Mouse (Mus musculus): Measurements from ENCODE around the gene Fam57b. TPM values are rescaled to one million over a fixed set of nuclear protein-coding genes. Genes with fewer than 3 reads are reported as not detected.

The Fam57b gene
- polyA plus RNA-seq, 1 experiment from 2014 or later = 1.1 TPM

GRCm38 (mm10) chr7:126847421-126848398, 50.2 kb downstream of the Fam57b start:
- DNase-seq (ENCODE audit: low spot score) (peak; percentile 54), ATAC-seq (ENCODE audit: low read depth) (peak; percentile 66)
- peaks cover 32% of the 10 kb centered on the region for H3K27me3 ChIP-seq (replicated peaks; ENCODE audit: control insufficient read depth, insufficient read depth, low read length)
- H3K9me3 ChIP-seq (ENCODE audit: control insufficient read depth, low read length) = no peaks in the 10 kb centered on the region
- peaks cover 7% of the 10 kb centered on the region; the same call in 1 of the 2 replicates for H3K4me1 ChIP-seq (ENCODE audit: control insufficient read depth, insufficient read depth, low read length)
- H3K36me3 ChIP-seq (ENCODE audit: control insufficient read depth, insufficient read depth, low read length) = peaks cover 12% of the 10 kb centered on the region
- peak overlapping the region; percentile 99 for H3K4me2 ChIP-seq (ENCODE audit: low read depth, low read length)
- H3K27ac ChIP-seq (replicated peaks; ENCODE audit: low read depth, low read length) = no peak overlapping the region
- peak overlapping the region; percentile 57 for H3K4me3 ChIP-seq (ENCODE audit: low read depth, low read length)
- peak overlapping the region; percentile 62 for H3K9ac ChIP-seq (ENCODE audit: low read depth, low read length)
- WGBS = 1% methylated on average over 30 of the region's 74 CpGs

GRCm38 (mm10) chr7:126848794-126849193, 51.3 kb downstream of the Fam57b start:
- Histone ChIP-seq H3K27me3 (replicated peaks; ENCODE audit: control insufficient read depth, insufficient read depth, low read length) (peaks cover 32% of the 10 kb centered on the region), H3K36me3 (ENCODE audit: control insufficient read depth, insufficient read depth, low read length) (peaks cover 23% of the 10 kb centered on the region), H3K4me2 (ENCODE audit: low read depth, low read length) (peak overlapping the region; percentile 99), H3K27ac (replicated peaks; ENCODE audit: low read depth, low read length) (no peak overlapping the region), H3K9me3 (ENCODE audit: control insufficient read depth, low read length) (no peaks in the 10 kb centered on the region), H3K4me3 (ENCODE audit: low read depth, low read length) (peak overlapping the region; percentile 57), H3K9ac (ENCODE audit: low read depth, low read length) (peak overlapping the region; percentile 62; the same call in 1 of the 2 replicates), H3K4me1 (ENCODE audit: control insufficient read depth, insufficient read depth, low read length) (peaks cover 7% of the 10 kb centered on the region; the same call in 1 of the 2 replicates)
- DNase-seq (ENCODE audit: low spot score) (no peak), ATAC-seq (ENCODE audit: low read depth) (no peak)
- 13% methylated on average over 10 of the region's 10 CpGs for WGBS

DNA sequence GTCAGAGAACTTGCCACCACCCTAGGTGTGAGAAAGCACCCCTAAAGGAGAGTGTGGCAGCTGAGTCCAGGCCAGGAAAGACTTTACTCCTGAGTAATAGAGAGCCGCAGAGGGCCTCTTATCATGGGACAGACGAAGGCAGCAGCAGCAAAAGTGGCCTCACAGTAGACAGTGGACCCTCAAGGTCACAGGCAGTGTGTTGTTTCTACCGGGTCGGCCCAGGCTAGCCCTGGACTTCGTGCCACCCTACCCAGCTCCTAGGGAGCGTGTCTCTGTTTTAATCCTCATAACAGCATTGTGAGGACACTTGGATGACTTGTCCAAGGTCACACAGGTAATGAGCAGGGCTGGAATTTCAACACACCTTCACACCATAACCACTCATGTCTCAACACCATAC, 52.7 kb downstream of the Fam57b start:
- no peak for DNase-seq (ENCODE audit: low spot score)
- Histone ChIP-seq H3K36me3 (ENCODE audit: control insufficient read depth, insufficient read depth, low read length) (peaks cover 36% of the 10 kb centered on the region), H3K4me3 (ENCODE audit: low read depth, low read length) (no peak overlapping the region), H3K9me3 (ENCODE audit: control insufficient read depth, low read length) (no peaks in the 10 kb centered on the region), H3K9ac (ENCODE audit: low read depth, low read length) (no peak overlapping the region), H3K27me3 (replicated peaks; ENCODE audit: control insufficient read depth, insufficient read depth, low read length) (peaks cover 32% of the 10 kb centered on the region), H3K4me2 (ENCODE audit: low read depth, low read length) (no peak overlapping the region), H3K27ac (replicated peaks; ENCODE audit: low read depth, low read length) (no peak overlapping the region), H3K4me1 (ENCODE audit: control insufficient read depth, insufficient read depth, low read length) (peaks cover 7% of the 10 kb centered on the region; the same call in 1 of the 2 replicates)
- ATAC-seq (ENCODE audit: low read depth) = no peak
- WGBS = 91% methylated on average over 6 of the region's 6 CpGs

DNA sequence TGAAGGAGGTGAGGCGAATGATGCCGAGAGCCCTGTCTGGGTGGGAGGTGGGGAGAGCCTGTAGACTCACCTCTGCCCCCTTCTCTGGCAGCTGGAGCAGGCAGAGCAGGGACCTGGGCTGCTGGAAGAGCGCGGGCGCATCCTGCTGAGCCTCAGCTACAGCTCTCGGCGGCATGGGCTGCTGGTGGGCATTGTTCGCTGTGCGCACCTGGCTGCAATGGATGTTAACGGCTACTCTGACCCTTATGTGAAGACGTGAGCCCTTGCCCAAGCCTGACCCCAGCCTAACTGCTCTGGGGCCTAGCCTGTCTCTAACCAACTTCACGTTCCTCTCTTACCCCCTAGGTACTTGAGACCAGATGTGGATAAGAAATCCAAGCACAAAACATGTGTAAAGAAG, 53.7 kb downstream of the Fam57b start:
- ATAC-seq (ENCODE audit: low read depth) = no peak; the same call in 1 of the 2 replicates
- Histone ChIP-seq H3K9ac (ENCODE audit: low read depth, low read length) (0 out of 2 replicates have a peak overlapping the region, but pooled peaks have one; percentile 5), H3K4me2 (ENCODE audit: low read depth, low read length) (no peak overlapping the region), H3K4me3 (ENCODE audit: low read depth, low read length) (no peak overlapping the region), H3K27me3 (replicated peaks; ENCODE audit: control insufficient read depth, insufficient read depth, low read length) (peaks cover 32% of the 10 kb centered on the region), H3K36me3 (ENCODE audit: control insufficient read depth, insufficient read depth, low read length) (peaks cover 44% of the 10 kb centered on the region), H3K4me1 (ENCODE audit: control insufficient read depth, insufficient read depth, low read length) (peaks cover 7% of the 10 kb centered on the region; the same call in 1 of the 2 replicates), H3K9me3 (ENCODE audit: control insufficient read depth, low read length) (no peaks in the 10 kb centered on the region), H3K27ac (replicated peaks; ENCODE audit: low read depth, low read length) (no peak overlapping the region)
- DNase-seq (ENCODE audit: low spot score) = no peak
- 30% methylated on average over 10 of the region's 12 CpGs for WGBS

DNA sequence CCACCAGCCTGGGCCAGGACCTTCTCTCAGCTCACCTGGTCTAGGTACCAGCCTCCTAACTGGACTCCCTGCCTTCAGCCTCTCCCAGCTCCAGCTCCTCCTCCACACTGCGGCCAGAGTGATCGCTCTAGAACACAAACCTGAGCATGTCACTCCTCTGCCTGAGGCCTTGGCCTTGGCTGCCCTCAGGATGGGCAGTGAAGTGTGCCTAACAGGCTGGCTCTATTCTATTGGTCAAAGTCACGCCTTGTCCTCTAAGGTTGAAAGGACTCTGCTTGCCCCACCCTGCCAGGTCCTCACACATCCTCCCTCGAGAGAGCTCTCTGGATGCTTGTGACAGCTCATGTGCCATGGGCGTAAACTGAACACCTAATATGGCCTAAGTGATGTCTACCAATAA, 56.0 kb downstream of the Fam57b start:
- no peaks in the 10 kb centered on the region for H3K9me3 ChIP-seq (ENCODE audit: control insufficient read depth, low read length)
- H3K27me3 ChIP-seq (replicated peaks; ENCODE audit: control insufficient read depth, insufficient read depth, low read length) = peaks cover 16% of the 10 kb centered on the region
- H3K9ac ChIP-seq (ENCODE audit: low read depth, low read length) = no peak overlapping the region
- peaks cover 2% of the 10 kb centered on the region; the same call in 1 of the 2 replicates for H3K4me1 ChIP-seq (ENCODE audit: control insufficient read depth, insufficient read depth, low read length)
- H3K36me3 ChIP-seq (ENCODE audit: control insufficient read depth, insufficient read depth, low read length) = peaks cover 65% of the 10 kb centered on the region
- no peak overlapping the region for H3K27ac ChIP-seq (replicated peaks; ENCODE audit: low read depth, low read length)
- 88% methylated on average over 5 of the region's 5 CpGs for WGBS
- H3K4me3 ChIP-seq (ENCODE audit: low read depth, low read length) = no peak overlapping the region
- no peak for DNase-seq (ENCODE audit: low spot score)
- ATAC-seq (ENCODE audit: low read depth) = no peak
- no peak overlapping the region for H3K4me2 ChIP-seq (ENCODE audit: low read depth, low read length)

DNA sequence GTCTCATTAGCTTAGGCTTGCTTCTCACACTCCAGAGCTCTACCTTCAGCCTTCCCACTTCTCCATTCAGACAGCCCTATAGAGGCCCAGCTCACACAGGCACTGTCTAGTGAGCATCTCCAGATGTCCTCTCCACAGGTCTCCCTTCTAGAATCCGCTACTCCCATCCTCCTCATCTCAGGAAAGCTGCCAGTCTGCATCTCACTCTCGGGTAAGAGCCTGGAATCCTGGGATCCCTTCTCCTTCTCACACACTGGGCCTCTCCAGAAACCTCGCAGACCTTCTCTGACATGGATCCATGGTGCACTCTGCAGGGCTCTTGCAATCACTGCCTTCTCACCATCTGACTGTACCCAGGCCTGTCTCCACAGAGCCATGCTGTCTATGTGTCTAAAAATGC, 58.2 kb downstream of the Fam57b start:
- Histone ChIP-seq H3K4me1 (ENCODE audit: control insufficient read depth, insufficient read depth, low read length) (no peaks in the 10 kb centered on the region), H3K9me3 (ENCODE audit: control insufficient read depth, low read length) (no peaks in the 10 kb centered on the region), H3K9ac (ENCODE audit: low read depth, low read length) (no peak overlapping the region), H3K4me3 (ENCODE audit: low read depth, low read length) (no peak overlapping the region), H3K4me2 (ENCODE audit: low read depth, low read length) (no peak overlapping the region), H3K27me3 (replicated peaks; ENCODE audit: control insufficient read depth, insufficient read depth, low read length) (no peaks in the 10 kb centered on the region), H3K27ac (replicated peaks; ENCODE audit: low read depth, low read length) (no peak overlapping the region), H3K36me3 (ENCODE audit: control insufficient read depth, insufficient read depth, low read length) (peaks cover 85% of the 10 kb centered on the region)
- 85% methylated on average over 3 of the region's 3 CpGs for WGBS
- ATAC-seq (ENCODE audit: low read depth) (no peak), DNase-seq (ENCODE audit: low spot score) (no peak)

GRCm38 (mm10) chr7:126856741-126857420, 59.4 kb downstream of the Fam57b start:
- ATAC-seq (ENCODE audit: low read depth) (peak; percentile 5; the same call in 1 of the 2 replicates), DNase-seq (ENCODE audit: low spot score) (peak; percentile 22)
- H3K4me3 ChIP-seq (ENCODE audit: low read depth, low read length) = no peak overlapping the region
- H3K36me3 ChIP-seq (ENCODE audit: control insufficient read depth, insufficient read depth, low read length) = peaks cover 81% of the 10 kb centered on the region
- no peaks in the 10 kb centered on the region for H3K9me3 ChIP-seq (ENCODE audit: control insufficient read depth, low read length)
- H3K27ac ChIP-seq (replicated peaks; ENCODE audit: low read depth, low read length) = no peak overlapping the region
- no peaks in the 10 kb centered on the region for H3K4me1 ChIP-seq (ENCODE audit: control insufficient read depth, insufficient read depth, low read length)
- H3K27me3 ChIP-seq (replicated peaks; ENCODE audit: control insufficient read depth, insufficient read depth, low read length) = no peaks in the 10 kb centered on the region
- peak overlapping the region; percentile 14; the same call in 1 of the 2 replicates for H3K9ac ChIP-seq (ENCODE audit: low read depth, low read length)
- 80% methylated on average over 9 of the region's 9 CpGs for WGBS
- no peak overlapping the region for H3K4me2 ChIP-seq (ENCODE audit: low read depth, low read length)

DNA sequence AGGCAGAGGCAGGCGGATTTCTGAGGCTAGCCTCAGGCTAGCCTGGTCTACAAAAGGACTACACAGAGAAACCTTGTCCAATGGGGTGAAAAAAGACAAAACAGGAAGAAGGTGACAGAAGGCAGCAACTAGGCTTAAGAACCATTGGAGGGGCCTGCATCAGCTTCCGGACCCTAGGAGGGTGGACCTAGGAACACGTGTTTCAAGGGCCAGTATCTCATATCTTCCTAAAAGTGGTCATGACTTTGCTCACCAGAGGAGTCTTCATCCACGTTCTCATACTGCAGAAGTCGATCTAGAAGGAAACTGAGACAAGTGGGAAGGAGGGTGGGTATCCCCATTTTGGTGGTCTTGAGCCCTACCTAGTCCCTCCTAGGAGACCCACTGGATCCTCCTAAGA, 63.5 kb downstream of the Fam57b start:
- Histone ChIP-seq H3K4me2 (ENCODE audit: low read depth, low read length) (peak overlapping the region; percentile 93), H3K4me1 (ENCODE audit: control insufficient read depth, insufficient read depth, low read length) (peaks cover 11% of the 10 kb centered on the region), H3K9ac (ENCODE audit: low read depth, low read length) (peak overlapping the region; percentile 78), H3K27ac (replicated peaks; ENCODE audit: low read depth, low read length) (peak overlapping the region; percentile 88; the same call in 1 of the 2 replicates), H3K27me3 (replicated peaks; ENCODE audit: control insufficient read depth, insufficient read depth, low read length) (no peaks in the 10 kb centered on the region), H3K9me3 (ENCODE audit: control insufficient read depth, low read length) (no peaks in the 10 kb centered on the region), H3K4me3 (ENCODE audit: low read depth, low read length) (peak overlapping the region; percentile 76), H3K36me3 (ENCODE audit: control insufficient read depth, insufficient read depth, low read length) (peaks cover 66% of the 10 kb centered on the region)
- ATAC-seq (ENCODE audit: low read depth) (no peak), DNase-seq (ENCODE audit: low spot score) (no peak)
- WGBS = 74% methylated on average over 5 of the region's 5 CpGs

All from embryonic facial prominence, embryonic 14.5 days (tissue).